Mouse (Mus musculus) v-Abl transformed pro-B cells (cell line): ENCODE results near the gene Ptrh2.

Source experiments
- in situ Hi-C, 2 experiments: fragments of 400-800 bp; cut with MboI; formaldehyde crosslinking; loops; one replicate each; pipeline ENCODE4 v1.15.1; 2025; ENCODE audit not compliant: unreplicated experiment in 2 of 2

Gene Ptrh2

GRCm38 (mm10) chr11:86683395-86684125, at the start of gene Ptrh2, which contains the start of gene Vmp1:
Ptrh2 (plus strand) TSS chr11:86683985.
Vmp1 (minus strand) TSS chr11:86683836.
- in situ Hi-C loops = loop anchor here in 1 of 2 experiments (5.0 kb wide), 1 partner anchor 79 kb away; no protein-coding TSS in a partner anchor

- in situ Hi-C loops = no loop called here
These were observed 49.4 kb upstream of the Ptrh2 start for GRCm38 (mm10) chr11:86634396-86634795.

- in situ Hi-C loops = no loop called here
These were observed 46.1 kb upstream of the Ptrh2 start for GRCm38 (mm10) chr11:86637697-86638096.

GRCm38 (mm10) chr11:86641714-86642113, 42.1 kb upstream of the Ptrh2 start:
- in situ Hi-C loops = no loop called here

- in situ Hi-C loops = no loop called here
These were observed 39.2 kb upstream of the Ptrh2 start for GRCm38 (mm10) chr11:86644553-86644952.

- in situ Hi-C loops = no loop called here
These were observed 37.5 kb upstream of the Ptrh2 start for GRCm38 (mm10) chr11:86646136-86646834.

- in situ Hi-C loops = no loop called here
These were observed 36.8 kb upstream of the Ptrh2 start for GRCm38 (mm10) chr11:86646885-86647459.

GRCm38 (mm10) chr11:86647706-86648447, 35.9 kb upstream of the Ptrh2 start:
- in situ Hi-C loops = no loop called here

GRCm38 (mm10) chr11:86649542-86649941, 34.2 kb upstream of the Ptrh2 start:
- in situ Hi-C loops = no loop called here

GRCm38 (mm10) chr11:86650676-86651075, 33.1 kb upstream of the Ptrh2 start:
- in situ Hi-C loops = loop anchor here (25.0 kb wide), 3 partner anchors 362 to 813 kb away; partner anchors contain the start of genes Gm11444 (in 1 of the 2) and Tbx2 (in 1 of the 2)

GRCm38 (mm10) chr11:86652578-86652979, 31.2 kb upstream of the Ptrh2 start:
- in situ Hi-C loops = loop anchor here (25.0 kb wide), 3 partner anchors 360 to 815 kb away; partner anchors contain the start of genes Gm11444 (in 1 of the 2) and Tbx2 (in 1 of the 2)

GRCm38 (mm10) chr11:86653446-86653845, 30.3 kb upstream of the Ptrh2 start:
- in situ Hi-C loops = loop anchor here (25.0 kb wide), 3 partner anchors 359 to 816 kb away; partner anchors contain the start of genes Gm11444 (in 1 of the 2) and Tbx2 (in 1 of the 2)

GRCm38 (mm10) chr11:86654096-86654495, 29.7 kb upstream of the Ptrh2 start:
- in situ Hi-C loops = loop anchor here (25.0 kb wide), 3 partner anchors 358 to 817 kb away; partner anchors contain the start of genes Gm11444 (in 1 of the 2) and Tbx2 (in 1 of the 2)

- in situ Hi-C loops = loop anchor here (5.0 to 25.0 kb wide), 5 partner anchors 88 to 818 kb away; partner anchors contain the start of genes Gm11444 (in 1 of the 2) and Tbx2 (in 1 of the 2)
These were observed 28.1 kb upstream of the Ptrh2 start for GRCm38 (mm10) chr11:86655671-86656070.

- in situ Hi-C loops = loop anchor here (5.0 to 25.0 kb wide), 5 partner anchors 90 to 820 kb away; partner anchors contain the start of genes Gm11444 (in 1 of the 2) and Tbx2 (in 1 of the 2)
These were observed 26.8 kb upstream of the Ptrh2 start for GRCm38 (mm10) chr11:86656849-86657567.

GRCm38 (mm10) chr11:86657863-86658262, 25.9 kb upstream of the Ptrh2 start:
- in situ Hi-C loops = loop anchor here (5.0 to 25.0 kb wide), 5 partner anchors 91 to 821 kb away; partner anchors contain the start of genes Gm11444 (in 1 of the 2) and Tbx2 (in 1 of the 2)

- in situ Hi-C loops = loop anchor here (25.0 kb wide), 3 partner anchors 349 to 826 kb away; partner anchors contain the start of genes Gm11444 (in 1 of the 2) and Tbx2 (in 1 of the 2)
These were observed 20.5 kb upstream of the Ptrh2 start for GRCm38 (mm10) chr11:86662986-86663895.

GRCm38 (mm10) chr11:86663977-86664376, 19.8 kb upstream of the Ptrh2 start:
- in situ Hi-C loops = loop anchor here (25.0 kb wide), 3 partner anchors 348 to 827 kb away; partner anchors contain the start of genes Gm11444 (in 1 of the 2) and Tbx2 (in 1 of the 2)
